Mouse (Mus musculus): Measurements from ENCODE around the gene Zfc3h1.

The Zfc3h1 gene

DNA sequence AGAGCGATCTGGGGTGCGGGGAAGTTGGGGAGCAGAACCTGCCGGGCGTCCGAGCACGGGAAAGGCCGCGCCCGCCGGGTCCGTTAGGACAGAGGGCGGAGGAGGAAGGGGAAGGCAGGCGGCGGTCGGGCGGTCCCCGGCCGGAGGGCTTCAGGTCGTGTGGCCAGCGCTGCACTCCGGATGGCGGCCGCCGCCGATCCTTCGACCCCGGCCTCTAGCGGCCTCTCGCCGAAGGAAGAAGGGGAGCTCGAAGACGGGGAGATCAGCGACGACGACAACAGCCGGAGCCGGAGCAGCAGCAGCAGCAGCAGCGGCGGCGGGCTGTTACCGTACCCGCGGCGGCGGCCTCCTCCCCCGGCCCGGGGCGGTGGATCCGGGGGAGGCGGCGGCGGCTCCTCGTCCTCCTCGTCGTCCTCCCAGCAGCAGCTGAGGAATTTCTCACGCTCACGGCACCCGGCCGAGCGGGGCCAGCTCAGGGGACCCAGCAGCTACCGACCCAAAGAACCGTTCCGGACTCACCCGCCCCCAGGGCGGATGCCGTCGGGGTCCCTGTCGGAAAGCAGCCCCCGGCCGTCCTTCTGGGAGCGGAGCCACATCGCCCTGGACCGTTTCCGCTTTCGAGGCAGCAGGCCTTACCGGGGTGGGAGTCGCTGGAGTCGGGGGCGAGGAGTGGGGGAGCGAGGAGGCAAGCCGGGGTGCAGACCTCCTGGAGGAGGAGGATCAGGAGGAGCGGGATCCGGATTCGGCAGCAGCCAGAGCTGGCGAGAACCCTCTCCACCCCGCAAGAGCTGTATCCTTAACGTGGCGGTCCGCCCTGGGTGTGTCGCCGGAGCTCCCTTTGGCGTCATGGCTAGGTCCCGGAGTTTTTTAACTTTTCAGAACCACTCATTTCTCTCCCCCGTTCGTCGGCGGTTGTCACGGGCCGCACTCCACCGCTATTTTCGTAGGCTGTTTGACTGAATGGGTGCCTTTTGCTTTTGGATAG is 551 bp downstream of the Zfc3h1 start:
- peak; percentile 59 for DNase-seq (ENCODE audit: low read depth, low spot score)

DNA sequence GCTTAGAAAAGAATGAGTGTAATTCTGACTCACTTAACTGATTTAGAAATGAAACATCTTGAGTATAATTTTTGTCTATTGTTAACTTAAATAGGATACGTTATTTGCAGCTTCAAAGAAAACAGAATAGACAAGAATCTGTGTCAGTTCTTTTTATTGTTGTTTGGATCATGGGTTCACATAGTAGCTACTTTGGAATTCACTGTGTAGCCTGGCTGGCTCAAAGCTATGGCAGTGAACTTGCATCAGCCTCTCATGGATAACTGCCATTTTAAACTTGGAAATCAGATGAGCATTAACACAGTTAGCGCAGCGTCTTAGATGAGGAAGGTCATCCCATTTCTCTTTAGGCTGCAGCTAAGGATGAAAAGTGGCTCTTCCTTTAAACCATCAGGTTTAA is 3.1 kb downstream of the Zfc3h1 start:
- DNase-seq (ENCODE audit: low read depth, low spot score), result no peak

DNA sequence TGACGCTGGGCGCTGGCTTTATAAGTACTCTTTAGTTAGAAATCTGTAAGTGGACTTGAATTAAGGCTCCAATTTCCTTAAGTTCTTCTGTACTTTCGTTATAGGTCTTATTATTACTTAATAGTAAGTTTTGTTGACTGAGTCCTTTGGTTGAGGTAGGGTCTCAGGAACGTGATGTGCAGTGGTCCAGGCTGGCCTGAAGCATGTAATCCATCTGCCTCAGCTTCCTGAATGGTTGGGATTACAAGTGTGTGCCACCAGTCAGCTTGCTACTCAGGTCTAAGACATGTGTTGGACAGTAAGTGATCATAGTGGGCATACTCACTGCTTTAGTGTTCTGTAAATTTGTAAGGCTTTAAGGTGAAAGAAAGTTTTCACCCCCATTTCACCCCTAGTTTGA is 6.3 kb downstream of the Zfc3h1 start:
- no peak for DNase-seq (ENCODE audit: low read depth, low spot score)

DNA sequence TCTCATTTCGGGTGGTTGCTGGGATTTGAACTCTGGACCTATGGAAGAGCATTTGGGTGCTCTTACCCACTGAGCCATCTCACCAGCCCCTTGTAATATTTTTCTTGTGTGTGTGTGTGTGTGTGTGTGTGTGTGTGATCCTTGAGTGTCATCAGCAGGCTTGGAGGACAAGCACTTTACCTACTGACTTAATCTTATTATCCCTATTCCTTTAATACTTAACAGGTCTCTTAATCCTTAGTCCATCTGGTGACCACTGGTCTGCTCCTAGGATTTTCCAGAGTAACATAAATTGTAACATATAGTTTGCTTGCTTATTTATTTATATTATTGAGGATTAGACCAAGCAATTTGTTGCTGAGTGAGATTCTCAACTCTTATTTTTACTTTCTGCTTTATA is 7.1 kb downstream of the Zfc3h1 start:
- DNase-seq (ENCODE audit: low read depth, low spot score), result no peak

DNA sequence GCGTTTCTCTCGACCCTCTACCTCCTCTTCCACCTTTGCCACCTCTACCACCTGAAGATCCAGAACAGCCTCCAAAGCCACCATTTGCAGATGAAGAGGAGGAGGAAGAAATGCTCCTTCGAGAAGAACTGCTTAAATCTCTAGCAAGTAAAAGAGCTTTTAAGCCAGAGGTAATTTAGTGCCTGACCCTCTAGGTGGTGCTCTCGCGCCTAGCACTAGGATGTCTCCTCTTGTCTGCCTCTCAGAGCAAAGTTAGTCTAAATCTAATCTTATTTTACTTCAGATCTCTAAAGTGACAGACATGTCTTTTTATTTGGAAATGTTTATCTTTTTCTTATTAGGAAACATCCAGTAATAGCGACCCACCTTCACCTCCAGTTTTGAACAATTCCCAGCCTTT is 21.6 kb downstream of the Zfc3h1 start:
- peak; percentile 25 for DNase-seq (ENCODE audit: low read depth, low spot score)

GRCm38 (mm10) chr10:115413496-115413895 is 28.7 kb downstream of the Zfc3h1 start:
- DNase-seq (ENCODE audit: low read depth, low spot score), result no peak

GRCm38 (mm10) chr10:115414056-115414455 is 29.3 kb downstream of the Zfc3h1 start:
- no peak for DNase-seq (ENCODE audit: low read depth, low spot score)

DNA sequence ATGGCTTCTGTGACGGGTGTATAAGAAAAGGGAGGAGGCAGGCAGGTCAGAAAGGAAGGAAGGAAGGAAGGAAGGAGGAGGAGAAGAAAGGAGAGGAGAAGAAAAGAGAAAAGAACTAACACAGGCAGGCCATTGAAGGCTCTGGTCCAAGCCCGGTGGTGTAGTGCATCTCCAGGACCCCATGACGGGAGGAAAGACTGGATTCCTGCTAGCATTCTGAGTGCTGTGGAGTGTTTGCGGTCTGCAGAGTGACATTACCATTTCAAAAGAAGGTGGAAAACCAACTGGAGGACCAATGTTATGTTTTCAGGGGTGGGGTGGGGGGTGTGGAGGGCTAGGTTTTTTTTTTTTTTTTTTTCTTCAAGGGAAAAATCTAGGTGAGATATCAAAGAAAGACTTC is 37.2 kb downstream of the Zfc3h1 start:
- DNase-seq (ENCODE audit: low read depth, low spot score), result no peak

GRCm38 (mm10) chr10:115425351-115425750 is 40.6 kb downstream of the Zfc3h1 start:
- no peak for DNase-seq (ENCODE audit: low read depth, low spot score)

GRCm38 (mm10) chr10:115437286-115437685 is 52.5 kb downstream of the Zfc3h1 start:
- DNase-seq (ENCODE audit: low read depth, low spot score), result no peak

- DNase-seq (ENCODE audit: low read depth, low spot score), result no peak
These were observed 63.9 kb downstream of the Zfc3h1 start for GRCm38 (mm10) chr10:115448614-115449013.

DNA sequence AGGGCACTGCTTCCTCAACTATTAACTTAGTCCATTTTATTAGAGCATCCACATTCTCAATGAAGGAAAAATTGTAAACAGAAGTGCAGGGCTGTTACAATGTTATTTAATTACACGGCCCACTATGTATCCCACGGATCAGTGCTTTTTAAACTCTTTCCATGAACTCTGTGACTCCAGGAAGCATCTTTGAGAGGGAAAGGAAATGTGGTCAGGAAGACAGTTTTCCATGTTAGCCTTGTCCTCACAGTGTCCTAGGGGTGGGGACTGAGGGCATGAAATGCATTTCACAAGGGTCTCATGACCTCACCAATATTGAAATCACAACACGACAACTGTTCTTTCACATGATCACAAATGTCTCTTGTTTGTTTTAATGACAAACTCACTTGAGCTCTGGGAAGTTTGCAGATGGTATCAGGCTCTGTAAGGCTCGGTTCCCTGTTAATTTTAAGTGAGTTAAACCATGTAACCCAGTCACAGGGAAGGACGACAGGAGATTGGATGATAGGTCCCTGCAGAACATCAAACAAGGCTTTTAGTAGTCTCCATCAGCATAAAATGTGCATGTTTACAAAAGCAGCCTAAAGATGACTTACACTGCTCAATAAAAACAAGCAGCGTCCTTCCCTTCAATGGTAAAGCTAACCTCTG is 72.7 kb downstream of the Zfc3h1 start:
- no peak for DNase-seq (ENCODE audit: low read depth, low spot score)

DNA sequence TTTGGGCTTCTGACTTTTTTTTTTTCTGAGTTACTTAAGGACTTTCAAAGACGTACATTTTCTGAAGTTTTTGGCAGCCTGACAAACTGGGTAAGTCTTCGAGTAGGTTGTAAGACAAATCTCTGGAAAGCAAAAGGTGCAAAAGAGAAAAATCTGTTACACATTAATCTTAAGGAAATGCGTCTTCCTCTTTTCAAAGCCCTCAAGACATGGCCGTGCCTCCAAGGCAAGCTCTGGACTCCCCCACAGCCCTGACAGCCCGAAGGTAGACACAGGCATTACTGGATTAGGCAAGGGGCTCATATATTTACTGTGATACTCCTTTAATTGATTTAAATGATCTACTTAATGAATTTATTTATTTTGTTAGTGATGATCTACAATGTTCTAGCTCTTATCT is 77.9 kb downstream of the Zfc3h1 start:
- DNase-seq (ENCODE audit: low read depth, low spot score), result no peak

- no peak for DNase-seq (ENCODE audit: low read depth, low spot score)
These were observed 80.3 kb downstream of the Zfc3h1 start for GRCm38 (mm10) chr10:115465072-115465471.

GRCm38 (mm10) chr10:115465778-115466177 is 81.0 kb downstream of the Zfc3h1 start:
- DNase-seq (ENCODE audit: low read depth, low spot score), result no peak

DNA sequence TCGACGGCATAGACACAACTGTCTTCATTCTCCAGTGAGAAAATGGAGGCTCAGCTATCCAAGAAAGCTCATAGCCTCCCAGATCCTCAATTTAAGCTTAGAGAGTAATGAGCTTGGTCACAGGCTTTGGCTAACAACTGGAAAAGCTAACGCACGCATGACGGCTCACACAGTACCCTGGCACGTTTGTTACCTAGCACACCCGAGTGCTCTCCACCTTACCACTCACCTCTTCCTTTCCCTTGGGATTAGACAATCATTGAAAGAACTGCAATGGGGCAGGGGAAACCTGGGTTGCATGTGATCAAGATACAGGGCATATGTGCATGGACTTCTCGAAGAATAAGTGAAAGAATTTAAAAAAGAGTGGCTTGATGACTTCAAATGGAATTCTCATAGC is 83.2 kb downstream of the Zfc3h1 start:
- no peak for DNase-seq (ENCODE audit: low read depth, low spot score)

DNA sequence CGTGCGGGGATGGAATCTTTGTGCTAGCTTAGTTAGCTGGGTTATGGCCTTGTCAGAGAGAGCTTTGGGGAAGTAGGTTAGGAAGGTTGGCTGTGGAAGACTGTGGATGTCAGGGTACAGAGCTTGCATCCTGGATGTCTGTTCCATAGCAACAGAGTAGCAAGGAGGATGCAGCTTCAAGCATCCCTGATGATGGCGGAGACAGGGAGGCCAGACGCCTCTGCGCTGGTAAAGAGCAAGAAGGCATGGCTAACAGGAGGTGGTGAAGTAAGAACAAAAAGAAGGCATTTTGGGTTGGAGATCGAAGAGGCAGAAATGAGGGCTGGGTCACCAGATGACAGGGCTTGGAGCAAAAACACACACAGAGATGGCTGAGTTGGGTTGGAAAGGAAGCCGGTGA is 83.9 kb downstream of the Zfc3h1 start:
- DNase-seq (ENCODE audit: low read depth, low spot score), result no peak

- DNase-seq (ENCODE audit: low read depth, low spot score), result no peak
These were observed 84.3 kb downstream of the Zfc3h1 start for GRCm38 (mm10) chr10:115469040-115469439.

GRCm38 (mm10) chr10:115470621-115471334 is 86.0 kb downstream of the Zfc3h1 start:
- DNase-seq (ENCODE audit: low read depth, low spot score), result no peak

- no peak for DNase-seq (ENCODE audit: low read depth, low spot score)
These were observed 88.6 kb downstream of the Zfc3h1 start for GRCm38 (mm10) chr10:115473213-115473961.

DNA sequence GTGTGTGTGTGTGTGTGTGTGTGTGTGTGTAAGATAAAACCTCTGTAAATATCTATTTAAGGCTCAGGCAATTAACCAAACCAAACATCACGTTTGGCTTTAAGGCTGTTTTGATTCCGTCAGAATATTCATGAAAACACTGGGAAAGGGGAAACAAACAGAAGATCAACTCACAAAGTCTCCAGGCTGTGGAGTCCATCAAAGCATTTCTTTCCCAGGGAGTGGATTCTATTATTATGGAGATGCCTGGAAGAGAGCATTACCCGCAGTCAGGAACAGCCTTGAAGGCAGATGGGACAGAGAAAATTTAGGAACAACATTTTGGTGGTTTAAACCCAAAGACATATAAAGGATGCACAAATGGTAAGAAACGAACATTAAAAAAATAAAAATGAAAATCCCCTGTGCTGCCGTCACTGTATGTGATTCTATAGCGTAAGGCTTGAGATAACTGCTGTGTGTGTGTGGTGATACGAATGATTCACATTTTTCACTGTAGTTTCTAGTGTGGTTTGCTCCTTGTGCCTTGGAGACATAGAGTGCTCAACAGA is 90.3 kb downstream of the Zfc3h1 start:
- DNase-seq (ENCODE audit: low read depth, low spot score), result no peak
